Mouse (Mus musculus) embryonic fibroblast, embryonic 13.5 days (primary cell): ENCODE results near the gene Mfge8. TPM values are rescaled to one million over a fixed set of nuclear protein-coding genes. Genes with fewer than 3 reads are reported as not detected.

Source experiments
- H3K27ac ChIP-seq: 2 replicates; pipeline ENCODE4 v1.5.1; 2012; ENCODE audit warnings: low read length, control low read depth, inconsistent platforms; ENCODE audit not compliant: insufficient read depth
- H3K4me1 ChIP-seq: 2 replicates; pipeline ENCODE4 v1.6.1; 2011; ENCODE audit warnings: low read length; ENCODE audit not compliant: control insufficient read depth, insufficient read depth
- H3K4me3 ChIP-seq: 2 replicates; pipeline ENCODE4 v1.5.1; 2011; ENCODE audit warnings: mild to moderate bottlenecking, control low read depth, low read length; ENCODE audit not compliant: insufficient read depth
- CTCF ChIP-seq: IDR thresholded peaks from 2 replicates; pipeline ENCODE4 v1.5.1; 2011; ENCODE audit warnings: mild to moderate bottlenecking, control low read depth, low read length, moderate library complexity, borderline replicate concordance; ENCODE audit not compliant: insufficient read depth
- POLR2A ChIP-seq: IDR thresholded peaks from 2 replicates; pipeline ENCODE4 v1.6.1; 2011; ENCODE audit warnings: low read depth, mild to moderate bottlenecking, control low read depth, low read length, moderate library complexity
- polyA plus RNA-seq: library from polyadenylated mRNA; stranded (reverse); fragments of >200 nt; gene quantifications from 2 replicates; pipeline ENCODE4 v1.2.4, GENCODE M21; 2011; ENCODE audit warnings: low read depth; ENCODE audit not compliant: missing spikeins, insufficient read length

Mfge8 gene
- polyA plus RNA-seq, 1 experiment: 217 TPM

GRCm38 (mm10) chr7:79130843-79131444, 17.9 kb downstream of the Mfge8 start, which contains the start of gene Hapln3:
Gene Hapln3 (minus strand): TSS chr7:79131018.
- no peak within 1 kb of the TSS for H3K27ac ChIP-seq
- H3K4me1 ChIP-seq: 0 out of 2 replicates have a peak, but pooled peaks cover 2% of the 10 kb centered on the region
- no peak within 1 kb of the TSS for H3K4me3 ChIP-seq
- TF ChIP-seq POLR2A: no peak

DNA sequence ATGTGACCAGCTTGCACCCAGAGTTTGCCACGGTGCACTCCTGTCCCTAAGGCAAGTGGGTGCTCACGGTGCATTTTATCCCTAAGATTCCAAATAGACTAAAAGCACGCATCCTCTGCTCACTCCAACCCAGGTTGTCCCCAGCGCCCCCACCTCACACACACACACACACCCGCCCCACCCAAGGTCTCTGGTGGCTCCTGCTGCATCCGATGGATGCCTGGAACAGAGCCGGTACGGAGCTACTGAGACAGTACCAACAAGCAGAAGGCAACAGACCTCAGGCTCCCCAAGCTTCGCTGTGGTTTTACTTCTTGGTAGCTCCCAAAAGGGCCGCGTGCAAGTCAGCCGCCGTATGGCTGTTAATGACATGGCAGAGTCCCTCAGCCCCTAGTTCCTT, 18.5 kb downstream of the Mfge8 start:
- Histone ChIP-seq H3K4me1 (0 out of 2 replicates have a peak, but pooled peaks cover 2% of the 10 kb centered on the region), H3K4me3 (no peak overlapping the region), H3K27ac (no peak overlapping the region)
- no peak for TF ChIP-seq CTCF
- no peak for TF ChIP-seq POLR2A

GRCm38 (mm10) chr7:79129883-79130282, 19.0 kb downstream of the Mfge8 start:
- TF ChIP-seq POLR2A: no peak
- no peak for TF ChIP-seq CTCF
- Histone ChIP-seq H3K4me1 (0 out of 2 replicates have a peak, but pooled peaks cover 2% of the 10 kb centered on the region), H3K4me3 (no peak overlapping the region), H3K27ac (no peak overlapping the region)

DNA sequence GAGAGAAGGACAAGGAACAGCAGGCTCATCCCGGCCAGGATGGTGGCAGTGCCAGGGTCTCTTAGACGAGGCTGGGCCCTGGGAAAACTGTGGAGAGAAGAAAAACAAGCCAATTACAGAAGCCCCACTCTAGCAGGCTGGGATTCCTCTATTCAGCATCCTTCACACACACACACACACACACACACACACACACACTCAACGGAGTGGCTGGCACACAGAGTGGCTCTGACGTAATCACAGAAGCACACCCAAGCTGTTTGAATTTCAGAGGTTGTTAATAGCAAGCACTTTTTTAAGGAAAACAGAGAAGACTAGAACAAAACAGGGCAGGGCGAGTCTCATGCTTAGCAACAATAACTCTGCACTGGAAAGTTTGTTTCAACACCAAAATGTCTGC, 25.4 kb downstream of the Mfge8 start:
- Histone ChIP-seq H3K27ac (no peak overlapping the region), H3K4me1 (no peaks in the 10 kb centered on the region), H3K4me3 (no peak overlapping the region)
- no peak for TF ChIP-seq CTCF
- no peak for TF ChIP-seq POLR2A

DNA sequence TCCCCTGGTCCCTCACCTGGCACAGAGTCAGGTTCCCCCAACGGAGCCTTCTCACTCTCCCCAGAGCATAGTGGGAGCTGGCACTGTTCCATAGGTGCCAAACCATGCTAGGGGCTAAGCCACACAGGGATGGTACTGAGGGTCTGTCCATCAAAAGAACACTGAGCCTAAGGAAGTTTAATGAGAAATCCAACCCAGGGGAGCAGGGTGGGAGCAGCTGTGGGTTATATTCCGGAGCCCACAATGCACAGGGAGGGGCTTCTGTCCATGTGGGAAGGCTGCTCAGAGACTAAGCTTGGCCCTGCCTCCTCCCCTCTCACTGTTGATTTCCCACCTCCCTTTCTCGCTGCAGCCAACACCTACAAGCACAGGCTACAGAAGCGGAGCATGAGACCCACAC, 35.0 kb downstream of the Mfge8 start:
- TF ChIP-seq POLR2A: no peak
- TF ChIP-seq CTCF: no peak
- Histone ChIP-seq H3K4me1 (no peaks in the 10 kb centered on the region), H3K27ac (no peak overlapping the region), H3K4me3 (no peak overlapping the region)

- TF ChIP-seq CTCF (no peak), POLR2A (no peak)
- Histone ChIP-seq H3K4me1 (no peaks in the 10 kb centered on the region), H3K27ac (no peak overlapping the region), H3K4me3 (no peak overlapping the region)
Observed at GRCm38 (mm10) chr7:79096492-79096891, 52.4 kb downstream of the Mfge8 start.

GRCm38 (mm10) chr7:79089111-79089510, 59.7 kb downstream of the Mfge8 start:
- Histone ChIP-seq H3K4me3 (no peak overlapping the region), H3K27ac (no peak overlapping the region), H3K4me1 (no peaks in the 10 kb centered on the region)
- no peak for TF ChIP-seq POLR2A
- TF ChIP-seq CTCF: no peak

Other genes with a start within 250 kb of the Mfge8 start
- gene Isg20, start 235.6 kb downstream of the Mfge8 start, polyA plus RNA-seq: 7.3 and 9.9 TPM in 2 replicates
- gene Acan, start 95.6 kb downstream of the Mfge8 start, polyA plus RNA-seq: 4.5 and 10.4 TPM in 2 replicates
- 0.63 TPM in 1 of 2 replicates, not detected in the other for gene Hapln3, start 18.0 kb downstream of the Mfge8 start, polyA plus RNA-seq
- gene Abhd2, start 124.1 kb upstream of the Mfge8 start, polyA plus RNA-seq: 80.4 and 80.5 TPM in 2 replicates
- gene Rlbp1, start 238.0 kb upstream of the Mfge8 start, polyA plus RNA-seq: not detected in 2 replicates
- gene Fanci, start 242.9 kb upstream of the Mfge8 start, polyA plus RNA-seq: 6.1 and 10.7 TPM in 2 replicates